Mouse (Mus musculus): Measurements from ENCODE around the gene Supt3.

The Supt3 gene

GRCm38 (mm10) chr17:44776738-44777270 lies at the start of gene Supt3:
Gene Supt3, plus strand, starts transcription at chr17:44777152.
- peak; percentile 97 for DNase-seq

- DNase-seq: no peak
Measured at GRCm38 (mm10) chr17:44727675-44728074, 49.3 kb upstream of the Supt3 start.

GRCm38 (mm10) chr17:44728464-44728863 lies 48.5 kb upstream of the Supt3 start:
- DNase-seq: no peak

GRCm38 (mm10) chr17:44733544-44734310 lies 43.2 kb upstream of the Supt3 start:
- DNase-seq: no peak

- DNase-seq: peak; percentile 57
Measured at GRCm38 (mm10) chr17:44734501-44735222, 42.3 kb upstream of the Supt3 start.

- DNase-seq: peak; percentile 30
Measured at GRCm38 (mm10) chr17:44735223-44735990, 41.5 kb upstream of the Supt3 start.

- DNase-seq: peak; percentile 79
Measured at GRCm38 (mm10) chr17:44735991-44736561, 40.9 kb upstream of the Supt3 start.

GRCm38 (mm10) chr17:44737275-44738120 lies 39.5 kb upstream of the Supt3 start:
- peak; percentile 29 for DNase-seq

GRCm38 (mm10) chr17:44738121-44738637 lies 38.8 kb upstream of the Supt3 start:
- peak; percentile 7 for DNase-seq

- DNase-seq: no peak
Measured at GRCm38 (mm10) chr17:44742246-44742645, 34.7 kb upstream of the Supt3 start.

GRCm38 (mm10) chr17:44743780-44744179 lies 33.2 kb upstream of the Supt3 start:
- no peak for DNase-seq

GRCm38 (mm10) chr17:44745378-44745777 lies 31.6 kb upstream of the Supt3 start:
- no peak for DNase-seq

GRCm38 (mm10) chr17:44766318-44766717 lies 10.6 kb upstream of the Supt3 start:
- DNase-seq: no peak

GRCm38 (mm10) chr17:44766975-44767374 lies 10.0 kb upstream of the Supt3 start:
- DNase-seq: no peak

GRCm38 (mm10) chr17:44767375-44767774 lies 9.6 kb upstream of the Supt3 start:
- DNase-seq: no peak

GRCm38 (mm10) chr17:44768522-44768921 lies 8.4 kb upstream of the Supt3 start:
- no peak for DNase-seq

GRCm38 (mm10) chr17:44770871-44771270 lies 6.1 kb upstream of the Supt3 start:
- no peak for DNase-seq

GRCm38 (mm10) chr17:44772576-44772975 lies 4.4 kb upstream of the Supt3 start:
- no peak for DNase-seq

GRCm38 (mm10) chr17:44777337-44777804 lies 419 bp downstream of the Supt3 start:
- DNase-seq: peak; percentile 66

GRCm38 (mm10) chr17:44778141-44778540 lies 1.2 kb downstream of the Supt3 start:
- DNase-seq: no peak

- no peak for DNase-seq
Measured at GRCm38 (mm10) chr17:44780353-44780752, 3.4 kb downstream of the Supt3 start.
